Mouse (Mus musculus) CD4-positive, CD25-positive, alpha-beta regulatory T cell, adult 4 months (primary cell): ENCODE measurements around the gene Kcnq1. TPM values are rescaled to one million over a fixed set of nuclear protein-coding genes. Genes with fewer than 3 reads are reported as not detected.

ENCODE experiments used
- ATAC-seq: one replicate; pipeline ENCODE4 v1.8.0; 2017
- polyA plus RNA-seq, 2 experiments: library from polyadenylated mRNA; unstranded; fragments of 100-300 nt; shearing (Covaris generic); gene quantifications; one replicate each; pipeline ENCODE4 v1.2.1; 2017

Kcnq1 gene
- not detected for polyA plus RNA-seq

DNA sequence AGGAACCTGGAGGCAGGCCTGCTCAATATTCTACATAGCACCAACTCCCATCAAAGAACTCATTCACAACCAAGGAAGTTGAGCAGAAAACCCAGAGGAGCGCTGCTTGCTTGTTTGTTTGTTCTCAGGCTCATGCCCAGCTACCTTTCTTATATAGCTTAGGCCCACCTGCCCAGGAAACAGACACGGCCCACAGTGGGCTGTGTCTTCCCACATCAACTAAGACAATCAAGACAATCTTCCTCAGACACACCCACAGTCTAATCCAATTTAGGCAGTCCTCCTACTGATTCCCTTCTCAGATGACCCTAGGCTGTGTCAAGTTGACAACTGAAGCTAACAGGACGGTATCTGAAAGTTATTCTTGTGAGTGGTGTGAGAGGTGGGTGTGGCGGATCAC is at the start of gene Kcnq1:
Kcnq1 (plus strand) TSS at position 301 of the 400 bp plus-strand sequence.
- no peak for ATAC-seq

DNA sequence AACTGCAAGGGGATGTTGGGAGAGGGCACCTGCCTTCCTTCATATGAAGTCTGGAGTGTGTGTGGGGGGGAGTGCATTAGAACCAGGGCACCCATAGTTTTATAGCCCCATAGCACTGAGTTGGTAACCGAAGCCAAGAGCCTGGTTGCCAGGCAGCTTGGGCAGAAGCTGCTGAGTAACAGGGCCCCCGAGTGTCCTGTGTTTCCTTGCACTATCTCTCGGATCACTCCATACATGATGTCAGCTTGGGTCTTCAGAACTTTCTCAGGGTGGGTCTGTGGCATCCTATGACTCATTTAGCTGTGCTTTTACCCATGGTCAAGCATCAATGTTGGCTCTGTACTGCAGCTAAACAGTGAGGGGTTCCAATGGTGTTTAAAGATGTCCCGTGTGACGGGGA is 49.1 kb upstream of the Kcnq1 start:
- no peak for ATAC-seq

DNA sequence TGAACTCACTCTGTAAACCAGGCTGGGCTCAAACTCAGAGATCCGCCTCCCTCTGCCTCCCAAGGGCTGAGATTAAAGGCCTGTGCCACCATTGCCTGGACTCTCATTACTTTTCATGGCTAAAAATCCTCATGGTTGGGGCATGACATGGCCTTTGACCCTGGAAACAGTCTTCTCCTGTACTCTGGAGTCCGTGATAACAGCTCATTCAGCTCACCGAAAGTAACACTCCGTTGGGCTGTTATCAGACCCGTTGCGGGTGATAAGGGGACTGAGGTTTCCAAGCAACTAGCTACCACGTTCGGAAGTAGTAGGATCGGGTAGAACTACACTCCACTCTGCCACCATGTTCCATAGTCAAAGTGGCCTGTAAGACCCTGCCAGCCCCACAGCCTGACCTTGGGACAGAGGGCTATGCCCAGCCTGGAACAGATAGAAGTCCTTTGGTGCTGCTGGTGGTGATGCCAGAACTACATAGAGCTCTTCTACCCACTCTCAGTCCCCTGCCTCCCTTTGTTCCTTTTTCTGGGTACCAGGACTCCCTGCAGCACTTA is 48.4 kb upstream of the Kcnq1 start:
- ATAC-seq = no peak

DNA sequence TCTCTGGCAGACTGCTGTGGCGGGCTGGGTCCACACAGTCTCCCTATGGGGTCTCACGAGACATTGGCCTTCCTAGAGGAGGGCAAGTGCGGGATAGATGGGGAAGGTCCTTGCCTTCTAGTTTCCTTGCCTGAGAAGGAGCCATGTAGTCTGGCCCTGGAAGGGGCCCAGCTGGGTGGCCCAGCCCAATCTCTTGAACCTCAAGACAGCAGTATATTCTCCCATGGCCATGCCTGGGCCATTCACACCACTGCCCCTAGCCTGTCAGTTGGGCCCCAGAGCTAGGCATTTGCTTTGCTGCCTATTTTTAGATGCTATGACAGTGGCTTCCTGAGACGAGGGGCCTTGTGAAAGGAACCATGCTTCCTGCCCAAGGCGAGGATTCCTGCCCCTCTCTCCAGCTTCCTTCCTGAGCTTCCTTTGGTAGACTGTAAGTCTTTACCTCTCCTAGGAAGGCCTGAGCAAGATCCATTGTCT is 47.9 kb upstream of the Kcnq1 start:
- no peak for ATAC-seq

DNA sequence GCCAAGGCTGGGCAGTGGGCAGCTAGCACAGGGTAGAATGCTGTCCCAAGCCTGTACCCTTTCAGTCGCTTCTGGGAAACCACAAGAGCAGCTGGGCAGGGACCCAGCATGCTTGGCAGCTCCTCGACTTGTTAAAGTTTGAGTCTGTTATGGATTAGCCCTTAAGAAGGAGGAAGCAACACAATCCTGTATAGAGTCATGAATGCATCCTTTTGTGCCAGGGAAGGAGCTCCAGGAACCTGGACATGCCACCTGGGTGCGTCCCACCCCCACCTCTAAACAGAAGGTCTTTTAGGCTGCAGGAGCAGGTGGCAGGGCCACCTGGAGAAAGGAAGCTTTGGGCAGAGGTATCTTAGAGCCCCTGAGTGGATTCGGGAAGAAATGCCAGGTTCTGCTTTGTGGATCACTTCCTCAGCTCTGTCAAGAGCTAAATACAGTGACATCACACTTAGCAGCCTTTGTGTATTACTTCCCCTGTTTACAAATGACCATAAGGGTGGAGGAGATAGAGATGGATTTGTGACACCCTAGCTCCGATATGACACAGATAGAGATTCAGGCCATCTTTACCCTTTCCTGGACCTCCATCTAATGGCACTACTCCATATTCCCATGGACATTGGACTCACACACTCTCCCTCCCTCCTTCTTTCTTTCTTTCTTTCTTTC is 46.8 kb upstream of the Kcnq1 start:
- ATAC-seq = no peak

DNA sequence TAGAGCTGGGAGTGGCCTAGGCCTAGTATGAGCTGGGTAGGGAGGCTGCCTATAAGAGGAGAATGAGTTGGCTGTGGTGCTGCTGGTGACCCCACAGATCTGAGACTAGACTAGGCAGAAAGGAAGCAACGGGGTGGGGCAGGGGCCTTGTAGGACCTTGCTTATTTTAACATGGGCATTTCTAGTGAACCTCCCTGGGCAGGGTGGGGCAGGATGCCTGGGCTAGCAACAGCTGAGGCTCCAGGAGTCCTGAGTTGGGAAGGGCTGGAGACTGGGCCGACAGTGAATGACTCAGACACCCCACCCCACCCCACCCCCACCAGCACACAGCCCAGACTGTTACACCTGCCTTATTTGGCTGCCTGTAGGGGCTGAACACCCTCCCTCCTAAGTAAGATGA is 43.5 kb upstream of the Kcnq1 start:
- no peak for ATAC-seq

DNA sequence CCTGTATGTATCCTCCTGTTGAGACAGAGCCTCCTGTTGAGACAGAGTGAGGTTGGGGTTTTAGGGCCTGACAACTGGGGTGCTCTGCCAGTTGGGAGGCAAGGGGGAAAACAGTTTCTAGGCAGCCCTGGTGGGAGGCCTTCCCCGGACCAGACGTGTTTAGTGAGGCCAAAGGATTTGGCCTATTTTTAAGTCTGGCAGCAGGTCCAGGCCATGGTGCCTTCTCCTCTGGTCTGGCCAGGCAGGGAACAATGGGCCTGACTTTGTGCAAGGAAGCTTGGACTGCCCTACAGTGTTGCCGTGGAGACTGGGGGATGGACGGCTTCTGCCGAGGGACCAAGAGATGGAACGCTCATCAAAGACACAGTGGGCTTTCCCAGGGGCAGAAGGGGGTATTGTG is 41.9 kb upstream of the Kcnq1 start:
- ATAC-seq = no peak

DNA sequence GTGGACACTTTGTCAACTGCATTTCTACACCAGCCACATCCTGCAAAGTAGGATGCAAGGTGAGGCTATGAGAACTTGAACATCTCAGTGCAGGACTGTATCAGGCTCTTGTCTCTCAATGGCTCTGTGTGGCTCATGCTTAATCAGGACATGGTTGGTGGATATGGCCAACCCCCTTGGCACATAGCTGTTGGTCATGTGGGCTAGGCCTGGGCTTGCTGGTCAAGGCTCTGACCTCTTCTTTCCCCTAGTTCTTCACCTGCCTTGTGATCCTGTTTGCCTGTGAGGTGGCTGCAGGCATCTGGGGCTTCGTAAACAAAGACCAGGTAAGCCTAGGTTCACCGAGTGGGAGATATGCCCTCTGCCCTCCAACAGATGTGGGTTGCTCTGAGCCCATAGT is 40.5 kb upstream of the Kcnq1 start:
- ATAC-seq = no peak

DNA sequence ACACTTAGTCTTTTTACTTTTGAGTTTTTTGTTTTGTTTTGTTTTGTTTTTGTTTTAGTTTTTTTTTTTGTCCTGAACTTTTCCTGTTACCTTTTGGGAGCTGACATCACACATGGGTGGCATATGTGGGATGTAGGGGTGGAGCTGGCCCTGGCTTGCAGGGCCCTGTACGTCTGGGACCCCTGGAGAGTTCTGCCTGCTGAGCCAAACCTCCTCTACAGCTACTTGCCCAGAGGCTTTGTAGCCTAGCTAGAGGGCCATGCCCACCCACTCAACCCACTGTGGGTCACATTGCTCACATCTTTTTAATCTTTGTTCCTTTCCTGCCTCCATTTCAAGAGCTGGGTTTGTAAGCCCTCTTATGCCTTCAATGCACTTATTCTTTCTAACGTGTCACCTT is 38.7 kb upstream of the Kcnq1 start:
- ATAC-seq = no peak

DNA sequence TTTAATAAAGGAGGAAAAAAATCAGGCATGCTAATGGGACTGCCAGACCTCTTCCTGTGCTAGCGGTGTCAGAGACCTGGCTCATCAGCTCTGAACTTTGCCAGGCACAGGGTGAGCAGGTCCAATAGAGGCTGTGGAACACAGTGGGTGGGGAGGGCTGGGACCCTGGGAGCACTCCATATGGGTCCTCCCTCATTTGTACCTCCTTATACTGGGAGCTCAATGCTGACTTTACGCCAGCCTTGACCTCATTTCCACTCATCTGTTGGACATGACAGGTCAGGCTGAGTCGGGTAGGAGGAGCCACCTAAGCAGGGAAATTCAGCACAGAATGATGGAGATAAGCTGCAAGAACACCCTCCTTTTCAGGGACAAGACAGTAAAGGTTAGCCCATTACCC is 38.3 kb upstream of the Kcnq1 start:
- no peak for ATAC-seq

DNA sequence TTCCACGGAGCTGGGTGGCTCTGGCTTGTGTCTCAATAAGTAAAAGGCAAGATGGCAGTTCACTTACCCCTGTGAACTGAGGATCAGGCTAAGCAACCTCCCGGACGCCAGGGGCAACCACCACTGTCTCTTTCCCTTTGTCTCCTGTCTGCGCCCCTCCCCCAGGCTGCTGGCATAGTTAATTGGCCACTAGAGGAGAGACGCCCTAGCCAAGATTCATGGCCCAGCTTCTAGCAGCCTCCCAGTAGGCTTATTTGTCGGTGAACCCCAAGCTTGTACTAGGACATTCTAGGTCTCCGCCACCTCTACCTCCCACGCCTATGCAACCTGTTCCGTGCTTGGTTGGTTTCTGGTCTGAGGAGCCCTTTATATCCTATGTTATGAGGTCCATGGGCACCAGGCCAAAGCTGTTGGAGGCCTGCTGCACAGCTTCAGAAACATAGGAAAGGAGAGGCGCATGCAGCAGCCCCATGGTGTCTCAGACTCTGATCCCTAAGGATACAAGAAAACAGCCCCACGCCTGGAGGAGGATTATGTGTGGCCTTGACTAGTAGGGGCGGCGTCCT is 37.8 kb upstream of the Kcnq1 start:
- no peak for ATAC-seq

DNA sequence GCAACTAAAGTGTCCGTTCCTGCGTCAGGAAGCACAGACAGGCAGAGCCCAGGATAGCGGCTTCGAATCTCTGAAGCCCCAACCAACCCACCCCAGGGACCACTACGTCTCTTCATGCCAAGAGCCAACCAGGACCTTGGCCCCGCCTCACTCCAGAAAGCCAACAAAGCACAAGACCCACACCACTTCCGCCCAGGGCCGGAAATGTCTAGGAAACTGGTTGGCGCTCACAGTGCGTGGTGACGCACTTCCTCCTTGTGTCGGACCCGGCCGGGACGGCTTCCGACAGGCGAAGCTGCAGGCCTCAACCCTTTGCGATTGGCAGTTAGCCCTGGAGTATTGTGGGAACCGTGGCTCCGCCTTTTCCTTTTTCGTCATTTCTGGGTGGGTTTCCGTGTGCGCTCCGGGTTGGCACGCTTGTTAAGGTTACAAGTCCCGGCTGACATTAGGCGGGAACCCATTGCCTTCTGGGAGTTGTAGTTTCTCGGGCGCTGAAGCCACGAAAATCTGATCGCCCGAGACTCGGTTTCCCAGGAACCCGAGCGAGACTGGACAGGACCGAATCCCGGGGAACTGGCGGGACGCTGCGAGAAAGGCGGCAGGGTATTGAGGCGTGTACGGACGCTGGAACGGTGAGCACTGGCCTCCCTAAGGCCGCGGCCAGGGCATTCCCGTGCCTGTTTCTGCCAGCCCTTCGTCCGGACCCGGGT is 37.1 kb upstream of the Kcnq1 start, which contains the start of gene Tssc4:
Tssc4 (plus strand) TSS at position 368 of the 710 bp plus-strand sequence.
- ATAC-seq = peak; percentile 94

DNA sequence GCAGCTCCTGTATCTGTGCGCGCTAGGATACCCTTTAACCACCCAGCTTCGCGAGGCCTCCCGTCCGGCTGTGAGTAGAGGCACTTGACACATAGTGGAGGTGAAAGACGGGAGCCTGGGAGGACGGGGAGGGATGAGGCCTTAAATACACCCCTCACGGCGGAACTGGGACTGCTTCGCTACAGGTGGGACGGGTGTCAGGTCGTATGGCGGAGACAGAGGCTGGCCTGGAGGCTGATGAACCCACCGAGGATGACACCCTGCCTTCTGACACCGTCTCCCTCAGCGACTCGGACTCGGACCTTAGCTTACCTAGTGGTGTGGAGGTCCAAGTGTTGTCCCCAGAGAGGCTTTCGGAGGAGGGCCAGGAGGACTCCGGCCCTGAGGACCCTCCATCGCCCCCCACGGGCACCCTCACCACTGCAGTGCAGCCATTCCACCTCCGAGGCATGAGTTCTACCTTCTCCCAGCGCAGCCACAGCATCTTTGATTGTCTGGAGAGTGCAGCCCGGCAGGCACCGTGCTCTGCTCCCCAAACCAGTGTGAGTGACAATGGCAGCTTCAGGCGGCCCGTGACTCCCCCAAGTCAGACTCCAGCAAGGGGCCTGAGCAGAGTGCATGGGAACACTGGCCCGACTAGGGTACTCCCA is 36.3 kb upstream of the Kcnq1 start:
- ATAC-seq = peak; percentile 4

DNA sequence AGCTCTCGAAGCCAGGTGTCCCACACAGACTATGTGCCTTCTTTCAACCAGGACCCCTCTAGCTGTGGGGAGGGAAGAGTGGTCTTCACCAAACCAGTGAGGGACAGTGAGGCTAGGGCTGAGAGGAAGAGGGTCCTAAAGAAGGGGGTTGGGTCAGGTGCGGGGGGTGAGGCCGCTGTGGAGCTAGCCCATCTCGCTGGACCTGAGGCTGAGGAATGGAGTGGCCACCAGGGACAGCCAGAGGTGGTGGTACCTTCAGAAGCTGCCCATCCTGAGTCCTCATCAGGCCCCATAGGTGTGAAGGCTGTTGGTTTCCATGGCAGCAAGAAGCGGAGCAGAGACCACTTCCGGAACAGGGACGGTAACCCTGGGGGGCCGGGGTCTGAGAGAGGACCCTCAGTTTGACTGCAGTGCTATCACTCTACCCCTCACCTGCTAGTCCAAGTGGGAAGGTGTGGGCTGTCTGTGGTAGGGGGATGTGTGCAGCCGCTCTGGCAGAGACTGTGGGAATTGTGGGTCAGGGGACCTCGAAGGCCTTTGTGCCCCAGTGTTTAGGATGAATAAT is 35.6 kb upstream of the Kcnq1 start:
- no peak for ATAC-seq

DNA sequence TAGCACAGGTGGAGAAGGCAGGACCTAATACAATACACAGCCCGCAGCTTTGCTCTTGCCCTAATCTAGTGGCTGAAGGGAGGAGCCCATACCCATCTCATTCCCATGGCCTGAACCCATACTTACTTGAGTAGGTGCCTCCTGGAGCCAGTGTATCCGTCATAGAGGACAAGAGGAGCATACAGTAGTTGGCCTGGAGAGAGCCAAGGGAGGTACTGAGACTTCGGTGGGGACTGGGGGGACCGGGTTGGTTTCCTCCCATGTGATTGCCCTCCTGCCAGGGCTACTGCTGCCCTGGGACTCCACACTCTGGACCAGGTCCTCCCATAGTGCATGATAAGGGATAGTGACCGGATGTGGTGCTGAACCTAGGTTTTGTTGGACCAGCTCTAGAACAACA is 33.6 kb upstream of the Kcnq1 start:
- no peak for ATAC-seq

DNA sequence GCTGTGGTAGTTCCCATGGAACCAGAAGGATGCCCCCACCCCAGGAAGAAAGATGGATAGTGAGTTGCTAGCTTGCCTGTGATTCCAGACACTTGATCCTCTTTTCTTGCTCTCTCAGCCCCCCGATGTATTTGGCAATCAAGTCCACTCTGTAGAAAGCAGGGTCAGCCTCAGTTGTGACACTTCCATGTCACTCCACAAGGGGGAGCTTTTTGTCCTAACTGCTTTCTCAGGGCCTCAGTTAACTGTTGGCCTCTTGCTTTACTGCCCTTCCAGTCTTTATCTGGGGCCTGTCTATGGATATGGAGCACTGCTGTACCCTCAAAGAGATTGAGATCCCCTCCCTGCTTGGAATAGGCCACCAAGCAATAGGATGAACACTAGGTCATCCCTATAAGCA is 33.1 kb upstream of the Kcnq1 start:
- no peak for ATAC-seq

DNA sequence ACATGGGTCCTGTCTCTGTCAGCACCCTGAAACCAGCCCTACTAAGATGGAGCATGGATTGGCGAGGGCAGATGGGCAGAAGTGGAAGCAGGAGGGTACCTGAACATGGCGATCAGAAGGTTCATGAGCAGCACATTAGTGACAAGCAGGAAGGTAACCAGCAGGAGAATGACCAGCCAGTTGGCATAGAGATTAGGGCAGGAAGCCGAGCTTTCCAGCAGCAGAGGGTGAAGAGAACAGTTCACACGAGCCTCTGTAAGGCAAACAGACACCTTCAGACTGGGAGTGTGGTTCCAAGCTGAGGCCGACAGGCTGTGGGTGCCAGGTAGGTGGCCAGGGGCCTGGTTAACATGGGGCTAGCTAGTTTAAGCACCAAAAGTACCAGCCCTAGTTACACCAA is 30.8 kb upstream of the Kcnq1 start:
- ATAC-seq = no peak

DNA sequence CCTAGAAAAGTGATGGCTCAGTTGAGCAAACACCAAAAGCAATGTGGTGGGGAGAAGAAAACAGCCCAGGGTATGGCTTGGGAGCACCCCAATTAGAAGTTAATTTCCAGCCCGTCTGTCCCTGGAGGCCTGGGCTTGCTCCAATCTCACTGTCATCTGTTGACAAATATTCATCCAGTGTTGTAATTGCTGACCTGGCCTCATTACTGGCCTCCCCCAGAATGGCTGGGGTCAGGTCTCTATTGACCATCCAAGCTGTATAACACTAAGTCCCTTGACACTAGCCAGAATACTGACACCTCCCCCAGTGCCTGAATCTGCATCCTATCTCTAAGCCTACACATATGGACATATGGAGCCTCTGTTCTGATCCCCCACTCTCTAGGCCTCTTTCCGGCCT is 28.8 kb upstream of the Kcnq1 start:
- ATAC-seq = no peak

DNA sequence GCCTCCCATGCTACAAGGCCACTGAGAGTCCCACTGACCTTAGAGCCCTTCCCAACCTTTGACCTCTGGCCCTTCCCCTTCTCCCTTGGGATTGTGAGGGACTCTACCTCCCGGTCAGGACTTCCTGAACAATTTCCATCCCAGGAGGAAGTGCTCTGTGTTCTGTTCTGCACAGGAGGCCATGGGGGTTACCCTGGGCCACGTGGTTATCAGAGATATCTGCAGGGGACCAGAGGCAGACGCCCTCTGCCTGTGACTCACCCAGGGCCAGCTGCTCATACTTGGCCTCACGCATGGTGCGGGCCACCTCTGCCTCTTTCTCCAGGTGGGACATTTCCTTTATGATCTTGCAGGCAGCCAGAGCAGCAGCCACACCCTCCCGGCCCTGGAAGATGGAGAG is 24.1 kb upstream of the Kcnq1 start:
- ATAC-seq = no peak

DNA sequence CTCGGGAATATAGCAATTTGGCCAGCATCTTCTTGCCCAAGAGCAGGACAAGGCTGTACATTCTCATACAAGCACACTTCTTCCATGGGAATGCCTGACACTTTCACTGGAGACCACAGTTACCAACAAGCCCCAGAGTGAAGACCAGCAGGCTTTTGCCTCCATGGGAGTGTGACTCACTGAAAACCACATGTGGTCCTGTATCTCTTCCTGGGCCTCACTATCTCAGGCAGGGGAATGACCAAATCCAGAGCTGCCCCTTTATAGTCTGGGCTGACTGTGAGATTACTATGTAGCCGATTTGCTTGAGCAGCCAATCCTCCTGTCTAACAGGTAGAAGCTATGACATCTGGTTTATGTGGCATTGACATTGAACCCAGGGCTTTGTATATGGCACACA is 22.5 kb upstream of the Kcnq1 start:
- ATAC-seq = no peak

DNA sequence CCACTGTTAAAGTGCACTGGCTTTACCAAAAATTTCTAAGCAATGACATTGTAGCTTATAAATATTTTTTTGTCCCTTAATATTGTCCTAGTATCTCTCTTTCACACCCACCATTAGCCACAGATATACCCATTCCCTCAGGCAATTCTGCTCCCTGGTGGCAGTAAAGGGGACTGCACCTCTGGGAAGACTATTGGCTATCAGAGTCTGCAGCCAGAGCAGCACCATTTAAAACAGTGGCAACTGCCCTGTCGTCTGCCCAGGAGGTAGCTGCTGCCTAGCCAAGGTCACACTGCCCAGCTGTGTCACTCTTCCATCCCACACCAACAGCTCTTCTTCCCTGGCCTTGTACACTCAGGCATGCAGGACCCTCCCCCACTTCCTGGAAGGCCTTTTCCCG is 19.8 kb upstream of the Kcnq1 start:
- peak; percentile 83 for ATAC-seq

DNA sequence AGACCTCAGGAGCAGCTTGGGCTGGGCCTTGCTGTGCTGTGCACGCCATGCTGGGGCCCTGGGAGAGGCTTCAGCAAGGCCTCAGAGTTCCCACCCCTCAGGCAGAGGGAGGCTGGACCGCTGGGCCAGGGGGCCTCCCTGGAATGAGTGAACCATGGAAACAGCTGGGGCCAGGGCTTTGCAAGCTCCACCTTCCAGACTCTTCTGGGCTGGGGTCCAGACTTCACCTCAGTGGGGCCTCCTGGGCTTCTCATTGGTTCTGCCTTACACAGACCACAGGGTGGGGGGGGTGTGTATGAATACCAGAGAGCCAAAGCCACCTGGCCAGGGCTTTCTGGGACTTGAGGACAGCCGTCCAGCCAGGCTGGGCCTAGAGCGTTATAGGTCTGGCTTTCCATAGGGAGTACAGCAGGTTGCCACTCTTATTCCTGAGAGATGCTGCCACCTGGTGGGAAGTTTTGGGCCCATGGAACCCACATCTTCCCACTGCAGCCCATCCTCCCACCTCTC is 19.0 kb upstream of the Kcnq1 start:
- no peak for ATAC-seq

DNA sequence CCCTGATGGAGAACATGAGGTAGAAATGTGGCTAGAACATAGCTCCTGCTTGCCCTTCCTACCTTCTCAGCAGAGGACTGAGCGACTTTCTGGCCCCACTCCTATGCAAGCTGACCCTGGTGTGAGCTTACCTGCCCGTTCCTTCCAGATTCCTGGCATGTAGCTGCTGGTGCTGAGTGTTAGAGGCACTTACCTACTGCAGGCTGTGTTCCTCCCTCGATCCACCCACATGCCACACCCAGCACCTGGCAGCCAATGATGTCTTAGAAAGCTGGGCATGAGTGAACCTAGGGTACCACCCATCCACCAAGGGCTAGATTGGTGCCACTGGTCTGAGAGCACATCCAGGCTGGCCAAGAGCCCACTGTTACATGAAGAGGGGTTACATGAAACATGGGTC is 12.3 kb upstream of the Kcnq1 start:
- no peak for ATAC-seq
